Mouse (Mus musculus) kidney, postnatal 0 days (tissue): ENCODE results near the gene Pacrg. TPM values are rescaled to one million over a fixed set of nuclear protein-coding genes. Genes with fewer than 3 reads are reported as not detected.

Experiments
- ATAC-seq: fragments of 200-750 bp; cut with Nextera tagmentation; replicated peaks from 2 replicates; pipeline ENCODE4 v1.8.0; 2017; ENCODE audit warnings: low read depth, moderate number of reproducible peaks, moderate TSS enrichment, moderate library complexity; ENCODE audit not compliant: low FRiP score
- DNase-seq: peaks from one replicate; pipeline ENCODE4 v3.0.0-alpha.2; 2016; ENCODE audit warnings: low spot score
- H3K27ac ChIP-seq: fragments of 300-500 bp; sonication (generic); 2 replicates; pipeline ENCODE4 v1.5.1; 2014; ENCODE audit warnings: mild to moderate bottlenecking
- H3K27me3 ChIP-seq: fragments of 300-500 bp; sonication (generic); 2 replicates; pipeline ENCODE4 v1.6.1; 2014; ENCODE audit warnings: low read length, mixed read lengths; ENCODE audit not compliant: insufficient read depth
- H3K36me3 ChIP-seq: fragments of 300-500 bp; sonication (generic); 2 replicates; pipeline ENCODE4 v1.6.1; 2014; ENCODE audit warnings: low read length, mixed read lengths; ENCODE audit not compliant: insufficient read depth
- H3K4me1 ChIP-seq: fragments of 300-500 bp; sonication (generic); replicated peaks from 2 replicates; pipeline ENCODE4 v1.6.1; 2014; ENCODE audit warnings: antibody characterized with exemption, low read length, mixed read lengths; ENCODE audit not compliant: insufficient read depth
- H3K4me2 ChIP-seq: fragments of 300-500 bp; sonication (generic); 2 replicates; pipeline ENCODE4 v1.6.1; 2014; ENCODE audit warnings: mild to moderate bottlenecking, low read length, moderate library complexity, mixed read lengths
- H3K4me3 ChIP-seq: fragments of 300-500 bp; sonication (generic); replicated peaks from 2 replicates; pipeline ENCODE4 v1.5.1; 2014; ENCODE audit warnings: low read depth, low read length
- H3K9ac ChIP-seq: fragments of 300-500 bp; sonication (generic); 2 replicates; pipeline ENCODE4 v1.6.1; 2014; ENCODE audit warnings: low read depth, low read length
- H3K9me3 ChIP-seq: fragments of 300-500 bp; sonication (generic); replicated peaks from 2 replicates; pipeline ENCODE4 v1.6.1; 2016; ENCODE audit warnings: low read length, inconsistent platforms, mixed read lengths
- CTCF ChIP-seq: IDR thresholded peaks from 2 replicates; pipeline ENCODE4 v1.5.1; 2016; ENCODE audit warnings: antibody characterized with exemption, low read depth, mild to moderate bottlenecking, moderate library complexity
- WGBS: fragments of 180-500 bp; shearing (Covaris S2); extraction: QIAGEN DNeasy Blood & Tissue Kit; methylation state at CpG from one replicate; pipeline ENCODE4 v1.1.7; 2014; 5-methylcytosine and 5-hydroxymethylcytosine counted together
- polyA plus RNA-seq: library from polyadenylated mRNA; unstranded; fragments of >200 nt; fragmentation: Nextera tagmentation; extraction: Ambion mirVana; gene quantifications from 2 replicates; pipeline ENCODE4 v1.2.1, GENCODE M21; 2015

Gene Pacrg
- polyA plus RNA-seq, 1 experiment from 2014 or later = 3.1 TPM

GRCm38 (mm10) chr17:10490374-10491169, 349.5 kb downstream of the Pacrg start:
- ATAC-seq = no peak
- no peak overlapping the region for H3K4me2 ChIP-seq
- H3K36me3 ChIP-seq = no peaks in the 10 kb centered on the region
- H3K9me3 ChIP-seq = no peaks in the 10 kb centered on the region
- H3K9ac ChIP-seq = no peak overlapping the region
- no peak overlapping the region for H3K27ac ChIP-seq
- WGBS = 38% methylated on average over 8 of the region's 8 CpGs
- peak; percentile 66 for DNase-seq
- peaks cover 4% of the 10 kb centered on the region; the same call in 1 of the 2 replicates for H3K4me1 ChIP-seq
- TF ChIP-seq CTCF = no peak
- H3K27me3 ChIP-seq = no peaks in the 10 kb centered on the region
- no peak overlapping the region for H3K4me3 ChIP-seq

- no peaks in the 10 kb centered on the region for H3K27me3 ChIP-seq
- ATAC-seq = no peak
- H3K4me3 ChIP-seq = no peak overlapping the region
- DNase-seq = no peak
- 70% methylated on average over 2 of the region's 2 CpGs for WGBS
- H3K9ac ChIP-seq = no peak overlapping the region
- H3K4me1 ChIP-seq = peaks cover 4% of the 10 kb centered on the region; the same call in 1 of the 2 replicates
- H3K36me3 ChIP-seq = no peaks in the 10 kb centered on the region
- H3K9me3 ChIP-seq = no peaks in the 10 kb centered on the region
- H3K27ac ChIP-seq = no peak overlapping the region
- no peak overlapping the region for H3K4me2 ChIP-seq
- TF ChIP-seq CTCF = no peak
These were observed 351.2 kb downstream of the Pacrg start for GRCm38 (mm10) chr17:10488873-10489272.

- Histone ChIP-seq H3K9ac (no peak overlapping the region), H3K4me1 (no peaks in the 10 kb centered on the region), H3K4me3 (no peak overlapping the region), H3K9me3 (no peaks in the 10 kb centered on the region), H3K27me3 (no peaks in the 10 kb centered on the region), H3K36me3 (no peaks in the 10 kb centered on the region), H3K27ac (no peak overlapping the region), H3K4me2 (no peak overlapping the region)
- ATAC-seq = no peak
- WGBS = 72% methylated on average over 6 of the region's 6 CpGs
- DNase-seq = no peak
- TF ChIP-seq CTCF = no peak
These were observed 356.1 kb downstream of the Pacrg start for GRCm38 (mm10) chr17:10483945-10484546.

- WGBS = 88% methylated on average over 1 of the region's 1 CpGs
- TF ChIP-seq CTCF = no peak
- Histone ChIP-seq H3K4me3 (no peak overlapping the region), H3K9ac (no peak overlapping the region), H3K27me3 (no peaks in the 10 kb centered on the region), H3K4me2 (no peak overlapping the region), H3K27ac (no peak overlapping the region), H3K36me3 (no peaks in the 10 kb centered on the region), H3K4me1 (0 out of 2 replicates have a peak, but pooled peaks cover 10% of the 10 kb centered on the region), H3K9me3 (no peaks in the 10 kb centered on the region)
- ATAC-seq (no peak), DNase-seq (no peak)
These were observed 359.0 kb downstream of the Pacrg start for GRCm38 (mm10) chr17:10481081-10481480.

- no peak for DNase-seq
- Histone ChIP-seq H3K9me3 (no peaks in the 10 kb centered on the region), H3K9ac (no peak overlapping the region), H3K27ac (peak overlapping the region; percentile 54; the same call in 1 of the 2 replicates), H3K27me3 (no peaks in the 10 kb centered on the region), H3K4me1 (0 out of 2 replicates have a peak, but pooled peaks cover 10% of the 10 kb centered on the region), H3K4me3 (no peak overlapping the region), H3K4me2 (no peak overlapping the region), H3K36me3 (no peaks in the 10 kb centered on the region)
- TF ChIP-seq CTCF = no peak
- ATAC-seq = peak; percentile 65; the same call in 1 of the 2 replicates
- WGBS = 35% methylated on average over 17 of the region's 17 CpGs
These were observed 360.9 kb downstream of the Pacrg start for GRCm38 (mm10) chr17:10479020-10479707.

GRCm38 (mm10) chr17:10478377-10478776, 361.7 kb downstream of the Pacrg start:
- Histone ChIP-seq H3K27ac (no peak overlapping the region), H3K4me3 (no peak overlapping the region), H3K4me2 (no peak overlapping the region), H3K9ac (no peak overlapping the region), H3K27me3 (no peaks in the 10 kb centered on the region), H3K9me3 (no peaks in the 10 kb centered on the region), H3K4me1 (0 out of 2 replicates have a peak, but pooled peaks cover 10% of the 10 kb centered on the region), H3K36me3 (no peaks in the 10 kb centered on the region)
- DNase-seq (no peak), ATAC-seq (no peak)
- 37% methylated on average over 3 of the region's 3 CpGs for WGBS
- no peak for TF ChIP-seq CTCF
